Mouse (Mus musculus) adipocyte (in vitro differentiated cells): ENCODE measurements around the gene Prss21.
A peak's percentile ranks its signal among the peaks of the same experiment; 100 is the strongest.

Experiments used
- DNase-seq: peaks from one replicate; pipeline ENCODE4 v3.0.0-alpha.2; 2016; ENCODE audit warnings: low spot score

Gene Prss21

DNA sequence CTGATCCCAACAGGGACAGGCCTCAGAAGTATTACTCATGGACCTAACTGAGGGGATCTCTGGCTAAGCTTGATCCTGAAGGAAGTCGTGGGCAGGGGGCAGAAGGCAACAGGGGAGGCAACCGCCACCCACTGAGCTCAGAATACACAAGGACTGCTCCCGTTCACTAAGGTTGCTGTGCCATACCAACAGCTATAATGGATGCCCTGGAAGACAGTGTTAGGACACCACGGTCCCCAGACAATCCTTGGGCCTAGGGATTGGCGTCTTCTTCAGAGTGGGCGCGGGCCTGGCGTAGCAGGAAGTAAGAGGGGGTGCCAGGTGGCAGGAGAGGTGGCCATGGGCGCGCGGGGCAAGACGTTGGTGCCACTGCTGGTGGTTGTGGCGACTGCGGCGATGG lies at the start of gene Prss21:
Prss21 (plus strand) TSS at position 301 of the 400 bp plus-strand sequence.
- no peak for DNase-seq

DNA sequence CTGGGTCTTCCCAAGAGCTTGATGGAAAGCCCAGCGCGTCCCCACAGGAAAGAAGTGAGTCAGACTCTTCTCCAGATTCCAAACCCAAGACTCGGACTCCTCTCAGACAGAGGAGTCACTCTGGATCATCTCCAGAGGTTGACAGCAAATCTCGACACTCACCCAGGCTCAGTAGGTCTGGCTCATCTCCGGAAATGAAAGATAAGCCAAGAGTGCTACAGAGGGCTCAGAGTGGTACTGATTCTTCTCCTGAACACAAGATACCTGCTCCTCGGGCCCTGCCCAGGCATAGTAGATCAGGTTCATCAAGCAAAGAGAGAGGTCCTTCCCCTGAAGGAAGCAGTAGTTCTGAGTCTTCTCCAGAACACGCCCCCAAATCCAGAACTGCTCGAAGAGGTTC lies 49.3 kb upstream of the Prss21 start:
- DNase-seq = no peak

DNA sequence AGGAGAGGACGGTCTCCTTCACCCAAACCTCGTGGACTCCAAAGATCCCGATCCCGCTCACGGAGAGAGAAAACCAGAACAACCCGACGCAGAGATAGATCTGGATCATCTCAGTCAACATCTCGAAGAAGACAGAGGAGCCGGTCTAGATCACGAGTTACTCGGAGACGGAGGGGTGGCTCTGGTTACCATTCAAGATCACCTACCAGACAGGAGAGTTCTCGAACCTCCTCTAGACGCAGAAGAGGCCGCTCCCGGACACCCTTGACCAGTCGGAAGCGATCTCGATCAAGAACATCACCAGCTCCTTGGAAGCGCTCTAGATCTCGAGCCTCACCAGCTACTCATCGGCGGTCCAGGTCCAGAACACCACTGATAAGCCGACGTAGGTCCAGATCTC lies 48.6 kb upstream of the Prss21 start:
- DNase-seq = no peak

DNA sequence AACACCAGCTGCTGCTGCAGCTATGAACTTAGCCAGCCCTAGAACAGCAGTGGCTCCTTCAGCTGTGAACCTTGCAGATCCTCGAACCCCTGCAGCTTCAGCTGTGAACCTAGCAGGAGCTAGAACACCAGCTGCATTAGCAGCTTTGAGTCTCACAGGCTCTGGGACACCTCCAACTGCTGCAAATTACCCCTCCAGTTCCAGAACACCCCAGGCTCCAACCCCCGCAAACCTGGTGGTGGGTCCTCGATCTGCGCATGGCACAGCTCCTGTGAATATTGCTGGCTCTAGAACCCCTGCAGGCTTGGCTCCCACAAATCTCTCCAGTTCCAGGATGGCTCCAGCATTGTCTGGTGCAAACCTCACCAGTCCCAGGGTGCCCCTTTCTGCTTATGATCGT lies 47.1 kb upstream of the Prss21 start:
- DNase-seq = no peak

DNA sequence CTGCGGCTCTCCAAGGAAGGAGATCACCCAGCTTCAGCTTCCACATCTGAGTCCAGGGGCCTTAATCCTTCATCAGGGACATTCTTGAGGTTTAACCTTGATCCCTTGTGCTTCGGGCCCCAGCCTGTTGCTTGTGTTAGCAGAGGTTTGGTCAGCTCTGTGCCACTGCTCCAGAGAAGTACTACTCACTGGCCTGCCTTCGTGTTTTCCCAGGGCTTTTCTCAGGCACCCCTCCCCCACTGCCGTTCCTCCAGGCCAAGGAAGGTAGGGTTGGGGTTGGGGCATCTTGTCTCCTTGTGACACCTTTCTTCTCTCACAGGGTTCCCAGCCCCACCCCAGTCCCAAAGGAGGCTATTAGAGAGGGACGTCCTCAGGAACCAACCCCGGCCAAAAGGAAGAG lies 45.8 kb upstream of the Prss21 start:
- no peak for DNase-seq

DNA sequence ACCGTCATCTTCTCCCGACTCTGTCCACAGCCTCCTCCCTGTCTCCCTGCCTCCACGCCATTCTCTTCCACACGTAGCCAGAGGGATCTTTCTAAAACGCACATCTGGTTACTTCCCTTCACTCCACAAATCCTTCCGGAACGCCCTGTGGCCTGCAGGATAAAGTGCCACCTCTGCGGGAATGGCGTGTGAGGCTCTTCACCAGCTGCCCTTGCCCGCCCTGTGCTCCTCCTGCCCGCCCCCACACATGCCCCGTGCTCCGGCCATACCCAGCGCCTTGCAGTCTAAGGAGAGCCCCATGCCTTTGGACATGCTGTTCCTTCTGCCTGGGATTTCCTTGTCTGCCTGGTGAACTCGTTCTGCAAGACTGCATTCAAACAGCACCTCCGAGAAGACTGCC lies 44.8 kb upstream of the Prss21 start:
- no peak for DNase-seq

DNA sequence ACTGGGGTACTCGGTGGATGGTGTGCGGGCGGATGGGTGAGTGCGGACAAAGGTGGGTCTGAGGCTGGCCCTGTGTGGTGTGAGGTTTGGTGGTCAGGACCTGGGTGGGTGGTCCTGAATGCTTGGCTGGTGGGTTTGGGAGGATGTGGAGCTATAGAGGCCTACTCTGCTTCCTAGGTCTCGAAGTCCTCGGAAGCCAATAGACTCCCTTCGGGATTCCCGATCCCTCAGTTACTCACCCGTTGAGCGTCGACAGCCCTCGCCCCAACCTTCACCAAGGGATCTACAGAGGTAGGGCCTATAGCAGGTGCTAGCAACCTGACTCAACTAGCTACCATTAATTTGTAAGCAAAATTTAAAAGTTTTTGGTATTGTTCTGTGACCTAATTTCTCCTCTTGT lies 44.2 kb upstream of the Prss21 start:
- DNase-seq = no peak

DNA sequence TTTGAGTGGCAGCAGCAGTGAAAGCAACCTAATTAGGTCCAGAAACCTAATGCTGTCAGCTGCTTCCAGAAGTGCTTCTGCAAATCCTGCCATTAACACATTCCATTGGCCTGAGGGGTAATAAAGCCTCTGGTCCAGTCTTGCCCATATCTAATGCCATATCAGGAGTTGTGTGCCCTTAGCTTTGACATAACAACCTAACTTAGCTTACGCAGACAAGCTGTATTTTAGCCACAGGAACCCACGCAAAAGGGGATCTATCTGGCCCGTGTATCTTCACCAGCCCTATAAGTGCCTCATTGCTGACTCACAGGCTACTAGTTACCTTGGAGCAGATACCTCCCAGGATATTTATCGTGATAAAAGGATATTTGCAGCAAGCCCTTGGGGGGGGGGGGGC lies 42.3 kb upstream of the Prss21 start:
- DNase-seq = no peak

DNA sequence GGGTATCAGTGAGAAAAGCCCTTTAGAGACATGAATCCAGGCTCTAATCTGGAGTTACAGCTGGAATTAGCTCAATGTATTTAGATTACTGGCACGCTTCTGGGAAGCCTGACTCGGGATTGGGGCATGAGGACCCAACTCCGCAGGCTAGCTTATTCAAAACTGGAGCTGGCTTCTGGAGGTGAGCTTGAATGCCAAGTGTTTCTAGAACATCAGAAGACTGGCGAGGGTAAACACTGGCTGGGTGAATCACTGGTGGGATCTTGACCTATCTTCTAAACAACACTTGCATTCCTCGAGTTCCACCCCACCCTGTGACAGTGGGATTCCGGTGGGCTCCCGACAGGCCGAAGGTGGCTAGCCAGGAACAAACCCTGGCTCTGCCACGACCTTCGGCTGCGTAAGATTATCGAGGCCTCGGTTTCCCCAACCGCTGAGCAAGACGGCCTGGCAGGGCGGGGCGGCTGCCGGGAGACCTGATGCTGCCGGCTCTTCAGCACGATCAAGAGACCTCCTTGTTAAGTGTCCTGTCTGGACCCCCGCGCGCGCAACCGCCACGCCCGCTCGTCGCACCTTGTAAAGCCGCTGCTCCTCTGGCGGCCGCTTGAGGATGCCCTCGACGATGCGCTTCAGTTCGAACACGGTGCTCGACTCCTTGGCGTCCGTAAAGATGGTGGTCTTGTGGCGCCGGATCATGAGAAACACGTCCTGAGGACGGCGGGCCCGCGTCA lies 39.4 kb upstream of the Prss21 start:
- peak; percentile 53 for DNase-seq

DNA sequence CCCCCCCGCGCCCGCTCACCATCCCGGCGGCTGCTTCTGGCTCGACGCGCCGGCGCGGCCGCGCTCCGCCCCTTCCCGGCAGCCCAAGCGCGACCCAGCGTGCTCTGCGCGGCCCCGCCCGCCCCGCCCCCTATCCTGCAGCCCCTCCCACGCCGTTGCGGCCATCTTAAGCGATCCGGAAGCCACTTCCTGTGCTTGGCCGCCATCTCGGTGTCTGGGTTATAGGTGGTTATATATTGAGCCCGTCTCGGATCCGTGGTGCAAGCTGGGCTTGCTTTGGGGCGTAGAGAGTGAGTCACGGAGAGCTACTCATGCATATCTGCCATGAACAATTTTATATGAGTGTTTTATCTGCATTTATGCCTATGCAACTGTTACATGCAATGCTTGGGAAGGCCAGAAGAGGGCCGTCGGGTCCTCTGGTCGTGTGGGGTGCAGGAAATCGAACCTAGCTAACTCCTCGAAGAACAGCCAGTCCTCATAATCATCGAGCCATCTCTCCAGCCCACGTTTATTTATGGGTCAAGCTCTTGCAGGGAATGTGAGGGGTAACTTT lies 38.7 kb upstream of the Prss21 start, which contains the start of gene Elob:
Elob (minus strand) TSS at position 73 of the 556 bp plus-strand sequence.
- DNase-seq = peak; percentile 93

DNA sequence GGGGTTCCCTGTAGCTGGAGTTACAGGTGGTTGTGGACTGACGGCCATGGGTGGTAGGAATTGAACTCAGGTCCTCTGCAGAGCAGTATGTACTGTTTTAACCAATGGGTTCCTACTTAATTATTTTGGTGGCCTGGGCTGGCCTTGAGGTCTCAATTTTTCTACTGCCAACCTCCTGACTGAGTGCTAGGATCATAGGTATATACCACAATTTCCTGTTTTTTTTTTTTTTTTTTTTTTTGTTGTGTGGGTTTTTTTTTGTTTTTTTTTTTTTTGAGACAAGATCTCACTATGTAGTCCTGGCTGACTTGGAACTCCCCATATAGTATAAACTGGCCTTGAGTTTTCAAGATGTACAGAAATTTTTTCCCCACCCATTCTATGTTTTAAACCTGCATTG lies 36.7 kb upstream of the Prss21 start:
- DNase-seq = no peak

DNA sequence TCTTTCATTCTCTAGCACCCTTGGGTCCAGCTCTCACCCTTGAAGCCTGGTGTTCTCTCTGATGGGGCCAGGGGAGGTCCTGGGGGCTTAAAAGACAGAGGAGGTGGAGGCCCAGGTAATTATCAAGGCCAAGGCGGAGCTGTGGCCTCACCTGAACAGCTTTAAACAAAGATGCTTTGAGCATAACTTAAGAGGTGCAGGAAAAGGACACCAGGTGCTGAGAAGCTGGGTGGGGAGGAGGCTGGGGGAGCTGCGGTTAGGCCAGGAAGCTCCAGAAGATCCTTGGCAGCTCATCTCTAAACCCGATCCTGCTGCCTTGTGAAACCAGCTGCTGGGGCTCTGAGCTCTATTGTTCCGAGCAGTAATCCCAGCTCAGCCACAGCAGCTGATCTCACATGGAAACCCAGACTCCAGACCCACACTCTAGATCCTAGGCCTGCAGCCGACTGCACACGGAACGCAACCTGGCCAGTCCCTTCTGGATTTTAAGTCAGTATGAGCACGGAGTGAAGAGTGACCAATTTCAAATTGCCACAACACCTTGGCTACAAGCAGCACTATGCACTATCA lies 31.8 kb upstream of the Prss21 start, which contains the start of gene Prss33:
Prss33 (minus strand) TSS at position 51 of the 570 bp plus-strand sequence.
- no peak for DNase-seq

DNA sequence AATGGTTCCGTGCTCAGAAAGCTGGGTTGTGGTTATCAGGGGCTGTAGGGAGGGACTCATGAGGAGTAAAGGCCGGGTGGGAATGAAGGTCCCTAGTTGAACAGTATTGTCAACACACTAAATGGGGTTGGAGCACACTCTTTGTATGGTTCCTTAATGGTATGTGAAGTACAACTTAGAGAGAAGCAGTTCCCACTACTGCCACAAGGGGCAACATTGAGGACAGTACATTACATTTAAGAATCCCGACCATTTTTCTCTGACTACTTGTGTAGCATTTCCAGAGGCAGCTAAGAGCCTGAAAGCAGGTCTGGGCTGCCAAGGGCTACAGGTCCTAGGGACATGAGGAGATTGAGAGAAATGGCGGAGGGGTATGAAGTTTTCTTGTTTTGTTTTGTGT lies 26.7 kb upstream of the Prss21 start:
- DNase-seq = peak; percentile 69

DNA sequence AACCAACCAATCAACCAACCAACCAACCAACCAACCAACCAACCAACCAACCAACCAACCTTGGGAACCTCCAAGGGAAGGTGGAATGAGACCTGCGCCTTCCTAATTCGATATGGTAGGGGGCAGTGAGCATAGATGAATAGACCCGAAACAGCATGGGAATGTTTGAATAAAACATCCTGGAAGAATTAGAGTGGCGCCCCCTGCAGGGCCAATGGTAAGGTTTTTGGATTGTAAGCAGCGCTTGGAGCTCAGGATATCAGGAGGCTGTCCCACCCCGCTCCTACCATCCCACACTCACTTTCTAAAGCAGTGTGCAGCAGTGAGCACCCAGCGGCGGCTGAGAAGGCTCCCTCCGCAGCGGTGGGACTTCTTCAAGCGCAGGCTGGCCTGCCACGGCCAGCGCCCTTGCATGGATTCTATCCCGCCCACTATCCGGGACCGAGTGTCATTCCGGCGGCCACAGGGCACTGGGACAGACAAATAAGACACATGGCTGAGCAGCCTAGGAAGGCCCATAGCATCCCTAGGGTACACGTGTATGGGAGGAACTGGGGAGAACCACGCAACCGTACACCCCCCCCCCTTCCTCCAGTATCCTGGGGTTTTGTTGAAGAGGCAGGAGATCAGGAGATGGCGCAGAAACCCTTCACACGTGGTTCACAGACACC lies 24.6 kb upstream of the Prss21 start:
- DNase-seq = no peak

DNA sequence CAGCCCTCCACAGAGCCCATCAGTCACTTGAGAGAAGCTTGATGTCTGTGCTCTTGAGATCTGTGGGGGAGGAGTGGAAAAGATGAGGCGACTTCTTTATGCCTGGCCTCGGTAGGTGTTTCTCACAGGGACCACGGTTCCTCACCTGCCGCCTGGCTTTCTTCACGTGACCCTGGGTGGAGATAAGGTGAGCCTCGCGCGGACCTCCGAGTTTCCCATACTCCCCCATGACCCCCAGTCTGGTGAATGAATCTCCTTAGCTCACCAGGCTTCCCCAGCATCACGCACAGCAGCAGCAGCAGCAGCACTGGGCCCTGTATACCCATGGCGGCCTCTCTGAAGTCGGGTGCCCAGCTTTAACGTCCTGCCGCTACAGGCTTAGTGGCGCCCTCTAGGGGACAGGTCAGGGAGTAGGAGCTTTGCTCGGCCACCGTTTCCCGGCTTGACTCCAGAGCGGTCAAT lies 24.0 kb upstream of the Prss21 start, which contains the start of the genes Prss32 and Prss41:
Prss32 (plus strand) TSS at position 44 of the 462 bp plus-strand sequence.
Prss41 (minus strand) TSS at position 361 of the 462 bp plus-strand sequence.
- DNase-seq = no peak

DNA sequence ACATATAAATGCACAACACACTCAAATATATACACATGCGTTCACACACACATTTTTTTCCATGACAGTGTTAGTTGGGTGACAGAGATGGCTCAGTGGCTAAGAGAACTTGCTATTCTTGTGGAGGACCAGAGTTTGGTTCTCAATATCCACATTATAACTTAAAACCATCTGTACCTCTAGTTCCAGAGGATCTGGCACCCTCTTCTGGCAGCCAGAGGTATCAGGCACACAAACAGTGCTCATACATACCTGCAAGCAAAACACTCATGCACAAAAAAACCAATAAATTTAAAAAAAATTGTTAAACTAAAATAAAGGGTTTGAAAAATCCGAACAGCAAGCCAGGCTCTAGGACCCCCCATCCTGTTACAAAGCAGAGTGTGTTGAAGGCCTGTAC lies 17.8 kb upstream of the Prss21 start:
- no peak for DNase-seq

DNA sequence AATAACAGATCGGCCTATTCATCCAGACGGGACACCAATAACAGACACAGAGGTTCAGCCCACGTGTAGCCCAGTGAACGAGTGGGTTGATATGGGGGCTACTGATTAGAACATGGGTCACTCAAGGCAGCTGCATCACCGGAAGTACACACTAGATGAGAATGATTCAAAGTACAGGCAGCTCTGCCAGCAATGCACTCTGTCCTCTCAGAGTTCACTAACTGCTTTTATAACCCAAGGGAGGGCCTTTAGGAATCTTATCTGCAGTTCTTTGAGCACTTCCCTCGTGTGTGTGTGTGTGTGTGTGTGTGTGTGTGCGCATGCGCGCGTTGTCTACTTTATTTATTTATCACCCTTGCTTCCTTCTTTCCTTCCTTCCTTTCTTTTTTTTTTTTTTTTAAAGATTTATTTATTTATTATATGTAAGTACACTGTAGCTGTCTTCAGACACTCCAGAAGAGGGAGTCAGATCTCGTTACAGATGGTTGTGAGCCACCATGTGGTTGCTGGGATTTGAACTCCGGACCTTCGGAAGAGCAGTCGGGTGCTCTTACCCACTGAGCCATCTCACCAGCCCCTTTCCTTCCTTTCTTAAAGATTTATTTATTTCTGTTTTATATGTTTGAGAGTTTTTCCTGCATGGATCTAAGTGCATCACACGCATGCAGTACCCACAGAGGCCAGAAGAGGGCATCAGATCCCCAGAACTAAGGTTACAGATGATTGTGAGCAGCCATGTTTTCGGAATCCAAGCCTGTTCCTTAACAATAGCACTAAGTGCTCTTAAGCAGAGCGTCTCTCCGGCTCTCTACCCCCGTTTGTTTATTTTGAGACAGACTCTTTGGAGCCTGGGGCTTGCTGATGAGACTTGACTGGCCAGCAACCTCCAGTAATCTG lies 16.8 kb upstream of the Prss21 start:
- DNase-seq = peak; percentile 75

DNA sequence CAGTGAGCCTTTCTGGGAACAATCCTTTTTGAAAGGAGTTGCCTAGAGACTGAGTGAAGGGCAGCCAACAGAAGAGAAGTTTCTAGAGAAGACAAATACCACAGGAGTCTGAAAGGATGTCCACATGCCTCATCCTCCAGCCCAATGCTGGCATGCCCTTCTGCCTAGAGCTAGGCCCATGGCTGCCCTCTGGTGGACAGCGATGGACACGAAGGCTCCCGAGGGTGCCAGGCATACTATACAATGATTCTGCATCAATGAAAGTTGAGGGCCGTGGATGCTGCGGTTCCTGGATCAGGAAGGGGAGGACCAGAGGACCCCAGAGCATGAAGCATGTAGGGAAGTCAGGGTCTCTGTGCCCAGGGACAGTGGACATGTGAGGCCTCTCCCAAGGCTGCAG lies 14.6 kb upstream of the Prss21 start:
- DNase-seq = peak; percentile 81

DNA sequence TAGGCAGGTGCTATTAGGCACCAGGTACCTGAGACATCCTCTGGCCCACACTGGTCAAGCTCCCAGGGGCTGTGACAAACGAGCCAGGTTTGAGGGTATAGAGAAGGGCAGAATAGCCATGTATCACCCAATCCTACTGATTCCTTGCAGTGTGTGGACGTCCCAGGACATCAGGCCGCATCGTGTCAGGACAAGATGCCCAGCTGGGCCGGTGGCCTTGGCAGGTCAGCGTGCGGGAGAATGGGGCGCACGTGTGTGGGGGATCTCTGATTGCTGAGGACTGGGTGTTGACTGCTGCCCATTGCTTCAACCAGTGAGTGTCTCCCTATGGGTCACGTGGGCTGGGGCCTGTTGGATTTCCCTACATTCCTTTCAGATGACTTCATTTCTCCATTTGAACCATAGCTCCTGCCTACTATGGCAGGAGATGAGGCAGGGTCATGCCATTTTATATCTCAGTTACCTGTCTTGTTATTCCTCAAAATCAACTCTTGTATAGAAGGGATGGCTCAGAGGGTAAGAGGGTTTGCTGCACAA lies 13.6 kb upstream of the Prss21 start:
- no peak for DNase-seq

DNA sequence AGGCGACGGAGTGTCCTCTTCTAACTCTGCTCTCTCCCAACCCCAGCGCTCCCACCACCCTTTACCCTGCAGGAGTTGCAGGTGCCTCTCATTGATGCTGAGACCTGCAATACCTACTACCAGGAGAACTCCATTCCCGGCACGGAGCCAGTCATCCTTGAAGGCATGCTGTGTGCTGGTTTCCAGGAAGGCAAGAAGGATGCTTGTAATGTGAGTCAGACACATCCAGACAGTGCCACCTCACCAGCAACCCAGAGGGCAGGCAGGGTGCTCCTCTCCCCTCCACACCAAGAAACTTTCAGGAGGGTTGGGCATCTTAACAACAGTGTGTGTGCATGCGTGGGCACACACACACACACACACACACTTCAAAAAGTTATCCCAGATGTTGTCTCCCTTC lies 10.7 kb upstream of the Prss21 start:
- DNase-seq = no peak

DNA sequence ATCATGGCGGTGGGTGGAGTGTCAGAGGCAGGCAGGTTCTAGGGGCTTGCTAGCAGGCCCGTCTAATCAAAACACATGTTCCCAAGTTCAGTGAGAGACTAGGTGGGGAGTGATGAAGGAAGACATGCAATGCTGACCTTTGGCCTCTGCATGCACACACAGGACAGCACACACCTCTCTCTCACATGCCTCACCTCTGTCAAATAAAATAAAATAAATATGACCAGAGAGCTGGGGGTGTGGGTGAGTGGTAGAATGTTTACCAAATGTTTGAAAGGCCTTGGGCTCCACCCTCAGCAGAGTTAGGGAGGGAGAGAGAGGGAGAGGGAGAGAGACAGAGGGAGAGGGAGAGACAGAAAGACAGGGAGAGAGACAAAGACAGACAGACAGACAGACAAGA lies 9.9 kb upstream of the Prss21 start:
- DNase-seq = no peak
